Mouse (Mus musculus): ENCODE measurements around the gene Hrnr. TPM values are rescaled to one million over a fixed set of nuclear protein-coding genes. Genes with fewer than 3 reads are reported as not detected.

The Hrnr gene
- polyA plus RNA-seq (2015; fragmentation: Nextera tagmentation; extraction: Ambion mirVana) = 0.05 TPM in 1 of 2 replicates, not detected in the other

- WGBS (ENCODE audit: insufficient replicate concordance) = 65% methylated on average over 2 of the region's 2 CpGs
- no peaks in the 10 kb centered on the region for H3K9me3 ChIP-seq (replicated peaks)
- no peak within 1 kb of the TSS for H3K4me3 ChIP-seq (replicated peaks)
- no peak within 1 kb of the TSS for H3K27ac ChIP-seq (replicated peaks)
- no peak within 1 kb of the TSS for H3K9ac ChIP-seq
- no peak within 1 kb of the TSS for H3K4me2 ChIP-seq
- no peaks in the 10 kb centered on the region for H3K27me3 ChIP-seq
- no peaks in the 10 kb centered on the region for H3K4me1 ChIP-seq (replicated peaks)
- no peak for ATAC-seq (ENCODE audit: insufficient read depth)
- H3K36me3 ChIP-seq (replicated peaks) = no peaks in the 10 kb centered on the region
Measured at GRCm38 (mm10) chr3:93319449-93319848, at the start of gene Hrnr. Gene Hrnr (plus strand): TSS chr3:93319749.

- WGBS (ENCODE audit: insufficient replicate concordance) = 57% methylated on average over 2 of the region's 2 CpGs
- no peaks in the 10 kb centered on the region for H3K36me3 ChIP-seq (replicated peaks)
- no peaks in the 10 kb centered on the region for H3K27me3 ChIP-seq
- H3K4me2 ChIP-seq = no peak within 1 kb of the TSS
- H3K27ac ChIP-seq (replicated peaks) = no peak within 1 kb of the TSS
- no peak within 1 kb of the TSS for H3K4me3 ChIP-seq (replicated peaks)
- ATAC-seq (ENCODE audit: insufficient read depth) = no peak
- no peak within 1 kb of the TSS for H3K9ac ChIP-seq
- no peaks in the 10 kb centered on the region for H3K4me1 ChIP-seq (replicated peaks)
- H3K9me3 ChIP-seq (replicated peaks) = no peaks in the 10 kb centered on the region
Measured at GRCm38 (mm10) chr3:93273223-93273622, 46.3 kb upstream of the Hrnr start, which contains the start of gene Flg. Gene Flg (plus strand): TSS chr3:93273523.

GRCm38 (mm10) chr3:93297542-93297941, 22.0 kb upstream of the Hrnr start:
- Histone ChIP-seq H3K9ac (no peak overlapping the region), H3K4me3 (replicated peaks) (no peak overlapping the region), H3K4me2 (no peak overlapping the region), H3K9me3 (replicated peaks) (no peaks in the 10 kb centered on the region), H3K27me3 (no peaks in the 10 kb centered on the region), H3K36me3 (replicated peaks) (no peaks in the 10 kb centered on the region), H3K27ac (replicated peaks) (no peak overlapping the region), H3K4me1 (replicated peaks) (no peaks in the 10 kb centered on the region)
- ATAC-seq (ENCODE audit: insufficient read depth) = no peak
- 59% methylated on average over 2 of the region's 2 CpGs for WGBS (ENCODE audit: insufficient replicate concordance)

- no peak overlapping the region for H3K9ac ChIP-seq
- ATAC-seq (ENCODE audit: insufficient read depth) = no peak
- H3K4me3 ChIP-seq (replicated peaks) = no peak overlapping the region
- H3K27ac ChIP-seq (replicated peaks) = no peak overlapping the region
- no peaks in the 10 kb centered on the region for H3K4me1 ChIP-seq (replicated peaks)
- no peak overlapping the region for H3K4me2 ChIP-seq
- 66% methylated on average over 6 of the region's 6 CpGs for whole genome bisulfite sequencing (ENCODE audit: insufficient replicate concordance)
- H3K9me3 ChIP-seq (replicated peaks) = no peaks in the 10 kb centered on the region
- H3K36me3 ChIP-seq (replicated peaks) = no peaks in the 10 kb centered on the region
- H3K27me3 ChIP-seq = no peaks in the 10 kb centered on the region
Measured at GRCm38 (mm10) chr3:93299832-93300231, 19.7 kb upstream of the Hrnr start.

- Histone ChIP-seq H3K9ac (no peak overlapping the region), H3K4me2 (no peak overlapping the region), H3K4me1 (replicated peaks) (no peaks in the 10 kb centered on the region), H3K36me3 (replicated peaks) (no peaks in the 10 kb centered on the region), H3K9me3 (replicated peaks) (no peaks in the 10 kb centered on the region), H3K27me3 (no peaks in the 10 kb centered on the region), H3K27ac (replicated peaks) (no peak overlapping the region), H3K4me3 (replicated peaks) (no peak overlapping the region)
- 46% methylated on average over 3 of the region's 3 CpGs for WGBS (ENCODE audit: insufficient replicate concordance)
- ATAC-seq (ENCODE audit: insufficient read depth) = no peak
Measured at GRCm38 (mm10) chr3:93301896-93302295, 17.7 kb upstream of the Hrnr start.

GRCm38 (mm10) chr3:93306142-93306541, 13.4 kb upstream of the Hrnr start:
- H3K4me2 ChIP-seq = no peak overlapping the region
- WGBS (ENCODE audit: insufficient replicate concordance) = 47% methylated on average over 2 of the region's 2 CpGs
- no peaks in the 10 kb centered on the region for H3K4me1 ChIP-seq (replicated peaks)
- no peaks in the 10 kb centered on the region for H3K27me3 ChIP-seq
- H3K36me3 ChIP-seq (replicated peaks) = no peaks in the 10 kb centered on the region
- H3K9me3 ChIP-seq (replicated peaks) = no peaks in the 10 kb centered on the region
- H3K27ac ChIP-seq (replicated peaks) = no peak overlapping the region
- no peak for ATAC-seq (ENCODE audit: insufficient read depth)
- no peak overlapping the region for H3K4me3 ChIP-seq (replicated peaks)
- no peak overlapping the region for H3K9ac ChIP-seq

GRCm38 (mm10) chr3:93311371-93311770, 8.2 kb upstream of the Hrnr start:
- Histone ChIP-seq H3K4me3 (replicated peaks) (no peak overlapping the region), H3K4me2 (no peak overlapping the region), H3K4me1 (replicated peaks) (no peaks in the 10 kb centered on the region), H3K27me3 (no peaks in the 10 kb centered on the region), H3K9me3 (replicated peaks) (no peaks in the 10 kb centered on the region), H3K27ac (replicated peaks) (no peak overlapping the region), H3K9ac (no peak overlapping the region), H3K36me3 (replicated peaks) (no peaks in the 10 kb centered on the region)
- WGBS (ENCODE audit: insufficient replicate concordance) = 58% methylated on average over 3 of the region's 3 CpGs
- no peak for ATAC-seq (ENCODE audit: insufficient read depth)

- Histone ChIP-seq H3K9me3 (replicated peaks) (no peaks in the 10 kb centered on the region), H3K36me3 (replicated peaks) (no peaks in the 10 kb centered on the region), H3K4me1 (replicated peaks) (no peaks in the 10 kb centered on the region), H3K27ac (replicated peaks) (no peak overlapping the region), H3K4me2 (no peak overlapping the region), H3K9ac (no peak overlapping the region), H3K27me3 (no peaks in the 10 kb centered on the region), H3K4me3 (replicated peaks) (no peak overlapping the region)
- no peak for ATAC-seq (ENCODE audit: insufficient read depth)
- 74% methylated on average over 1 of the region's 1 CpGs for WGBS (ENCODE audit: insufficient replicate concordance)
Measured at GRCm38 (mm10) chr3:93314388-93314787, 5.2 kb upstream of the Hrnr start.

GRCm38 (mm10) chr3:93337749-93338148, 18.2 kb downstream of the Hrnr start:
- Histone ChIP-seq H3K9me3 (replicated peaks) (no peaks in the 10 kb centered on the region), H3K4me2 (no peak overlapping the region), H3K36me3 (replicated peaks) (no peaks in the 10 kb centered on the region), H3K9ac (no peak overlapping the region), H3K4me1 (replicated peaks) (no peaks in the 10 kb centered on the region), H3K4me3 (replicated peaks) (no peak overlapping the region), H3K27me3 (no peaks in the 10 kb centered on the region), H3K27ac (replicated peaks) (no peak overlapping the region)
- no peak for ATAC-seq (ENCODE audit: insufficient read depth)

- Histone ChIP-seq H3K36me3 (replicated peaks) (no peaks in the 10 kb centered on the region), H3K4me2 (no peak overlapping the region), H3K4me1 (replicated peaks) (no peaks in the 10 kb centered on the region), H3K9me3 (replicated peaks) (no peaks in the 10 kb centered on the region), H3K27ac (replicated peaks) (no peak overlapping the region), H3K27me3 (no peaks in the 10 kb centered on the region), H3K4me3 (replicated peaks) (no peak overlapping the region), H3K9ac (no peak overlapping the region)
- ATAC-seq (ENCODE audit: insufficient read depth) = no peak
- WGBS (ENCODE audit: insufficient replicate concordance) = 61% methylated on average over 4 of the region's 4 CpGs
Measured at GRCm38 (mm10) chr3:93340021-93340420, 20.5 kb downstream of the Hrnr start.

GRCm38 (mm10) chr3:93346896-93347295, 27.3 kb downstream of the Hrnr start:
- Histone ChIP-seq H3K4me3 (replicated peaks) (no peak overlapping the region), H3K4me1 (replicated peaks) (no peaks in the 10 kb centered on the region), H3K4me2 (no peak overlapping the region), H3K27me3 (no peaks in the 10 kb centered on the region), H3K36me3 (replicated peaks) (no peaks in the 10 kb centered on the region), H3K9ac (no peak overlapping the region), H3K27ac (replicated peaks) (no peak overlapping the region), H3K9me3 (replicated peaks) (no peaks in the 10 kb centered on the region)
- WGBS (ENCODE audit: insufficient replicate concordance) = 52% methylated on average over 2 of the region's 2 CpGs
- ATAC-seq (ENCODE audit: insufficient read depth) = no peak

GRCm38 (mm10) chr3:93360045-93360444, 40.5 kb downstream of the Hrnr start:
- no peak for ATAC-seq (ENCODE audit: insufficient read depth)
- Histone ChIP-seq H3K27ac (replicated peaks) (no peak overlapping the region), H3K4me3 (replicated peaks) (no peak overlapping the region), H3K36me3 (replicated peaks) (no peaks in the 10 kb centered on the region), H3K4me1 (replicated peaks) (no peaks in the 10 kb centered on the region), H3K4me2 (no peak overlapping the region), H3K9me3 (replicated peaks) (no peaks in the 10 kb centered on the region), H3K9ac (no peak overlapping the region), H3K27me3 (no peaks in the 10 kb centered on the region)
- WGBS (ENCODE audit: insufficient replicate concordance) = 12% methylated on average over 7 of the region's 7 CpGs
